Mouse (Mus musculus) gastrocnemius, postnatal 4 days (tissue): Measurements from ENCODE around the gene Prss46. TPM values are rescaled to one million over a fixed set of nuclear protein-coding genes. Genes with fewer than 3 reads are reported as not detected.

Source experiments
- DNase-seq, 2 experiments: peaks; one replicate each; pipeline ENCODE4 v3.0.0; 2021 to 2022; ENCODE audit warnings: low spot score in 2 of 2, mixed read lengths in 2 of 2
- total RNA-seq, 2 experiments: library from RNA; stranded (reverse); gene quantifications; 2 replicates each; pipeline ENCODE4 v1.2.3; 2021

Gene Prss46
- total RNA-seq, 2 experiments from 2014 or later, result not detected

DNA sequence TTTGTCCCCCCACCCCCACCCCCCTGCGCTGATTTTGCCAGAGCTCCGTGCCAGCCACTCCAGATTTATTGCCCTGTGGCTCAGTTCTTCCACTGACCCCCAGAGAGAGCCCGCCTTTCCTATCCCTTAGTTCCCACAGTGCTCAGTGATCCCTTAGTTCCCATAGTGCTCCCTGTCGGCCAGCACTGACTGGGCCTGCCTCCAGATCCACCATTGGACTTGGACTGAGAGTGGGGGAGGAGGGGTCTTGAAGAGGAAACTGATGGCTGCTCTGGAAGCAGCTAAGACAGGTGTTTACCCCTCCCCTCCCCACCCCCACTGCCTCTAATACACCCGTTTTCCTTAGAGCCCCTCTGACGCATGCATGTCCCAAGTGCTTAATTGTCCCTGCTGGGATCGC is 51.7 kb downstream of the Prss46 start:
- no peak for DNase-seq

DNA sequence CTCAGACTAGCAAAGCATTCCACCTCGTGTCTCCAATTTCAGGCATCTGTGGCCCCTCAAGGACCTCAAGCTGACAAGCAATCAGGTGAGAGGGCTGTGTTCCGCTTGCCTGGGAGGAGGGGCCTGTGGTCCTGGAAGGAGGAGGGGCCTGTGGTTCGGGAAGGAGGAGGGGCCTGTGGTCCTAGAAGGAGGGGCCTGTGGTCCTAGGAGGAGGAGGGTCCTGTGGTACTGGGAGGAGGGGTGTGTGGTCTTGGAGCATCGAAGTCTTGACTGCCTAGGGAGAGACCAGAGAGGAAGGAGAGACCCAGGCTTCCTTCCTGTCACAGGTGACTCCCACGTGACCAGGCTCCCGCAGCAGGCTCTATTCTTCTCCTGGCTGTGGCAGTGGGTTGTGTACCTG is 52.3 kb downstream of the Prss46 start:
- no peak for DNase-seq

DNA sequence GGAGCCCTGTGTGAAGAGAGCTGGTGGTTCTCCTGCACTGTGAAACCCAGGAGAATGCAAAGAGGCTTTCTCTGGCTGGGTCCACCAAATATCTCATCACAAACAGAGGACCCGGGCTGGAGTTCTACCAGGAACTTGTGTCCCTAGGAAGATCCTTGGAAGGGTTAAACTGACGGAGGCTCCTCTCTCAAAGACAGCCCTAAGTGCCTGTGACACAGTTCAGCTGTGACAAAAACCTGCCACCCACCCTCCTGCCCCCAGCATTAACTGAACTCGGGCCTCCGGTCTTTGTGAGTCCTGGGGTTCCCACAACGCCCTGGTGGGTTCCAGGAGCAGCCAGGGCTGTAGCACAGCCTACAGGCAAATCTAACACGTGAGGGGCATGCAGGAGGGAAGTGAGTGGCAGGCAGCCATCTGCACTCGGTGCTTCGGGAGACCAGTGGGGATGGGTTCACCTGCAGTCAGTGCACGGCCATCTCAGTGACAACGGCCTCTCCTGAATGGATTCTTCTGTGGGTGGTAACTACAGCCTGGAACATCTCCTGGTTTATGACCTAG is 55.2 kb downstream of the Prss46 start:
- DNase-seq, result no peak

DNA sequence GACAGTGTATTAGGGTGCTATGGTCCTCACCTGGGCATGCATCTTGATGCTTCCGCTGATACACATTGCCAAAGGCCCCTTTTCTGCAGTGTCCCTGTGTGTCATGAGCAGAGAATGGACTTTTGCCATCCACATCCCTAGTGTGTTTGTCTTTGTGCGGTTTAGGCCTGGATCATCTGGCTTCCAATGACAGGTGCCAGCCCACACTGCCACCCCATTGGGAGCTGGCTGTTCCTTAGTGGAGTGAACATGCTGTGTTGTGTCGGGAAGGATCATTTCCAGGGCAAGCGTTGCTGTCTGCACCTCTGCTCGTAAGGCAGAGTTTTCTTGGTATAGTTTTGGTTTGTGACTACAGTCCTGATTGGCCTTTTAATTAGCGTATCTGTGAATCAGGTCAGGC is 56.9 kb downstream of the Prss46 start:
- DNase-seq, result no peak

DNA sequence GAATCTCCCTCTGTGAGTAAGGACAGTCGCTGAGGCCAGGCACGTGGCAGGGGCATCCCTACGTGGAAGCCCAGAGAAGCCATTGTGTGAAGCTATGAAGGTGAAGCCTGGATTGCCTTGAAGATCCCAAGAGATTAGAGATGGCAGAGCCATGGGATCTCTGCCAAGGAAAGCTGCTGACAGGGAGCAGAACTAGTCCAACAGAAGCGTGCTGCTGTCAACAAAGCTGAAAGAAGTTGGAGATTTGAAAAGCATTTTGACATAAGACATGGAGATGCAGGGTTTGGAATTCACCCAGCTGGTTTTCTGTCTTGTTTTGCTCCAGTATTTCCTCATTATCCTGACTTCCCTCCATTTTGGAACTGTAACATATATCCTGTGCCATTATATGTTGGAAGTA is 58.0 kb downstream of the Prss46 start:
- DNase-seq, result no peak

Other genes starting within 250 kb of the Prss46 start
- gene Nradd, start 220.1 kb upstream of the Prss46 start, total RNA-seq, result 1 to 10 TPM; 4.0 to 4.3 TPM
- 1 to 10 TPM; 3.1 to 3.4 TPM for gene Nbeal2, start 190.3 kb upstream of the Prss46 start, total RNA-seq
- 10 to 100 TPM; 57.0 to 57.9 TPM for gene Ccdc12, start 188.0 kb upstream of the Prss46 start, total RNA-seq
- 100 to 1,000 TPM; 322 to 324 TPM for gene Myl3, start 102.6 kb upstream of the Prss46 start, total RNA-seq
- 10 to 100 TPM; 11.8 to 13.4 TPM for gene Pth1r, start 97.4 kb upstream of the Prss46 start, total RNA-seq
- gene Prss42, start 46.3 kb upstream of the Prss46 start, total RNA-seq, result not detected
- not detected for gene Prss44, start 30.5 kb upstream of the Prss46 start, total RNA-seq
- gene Prss43, start 17.8 kb upstream of the Prss46 start, total RNA-seq, result not detected
- not detected for gene Prss45, start 9.9 kb upstream of the Prss46 start, total RNA-seq
- not detected for gene Prss50, start 13.5 kb downstream of the Prss46 start, total RNA-seq
- 1 to 10 TPM; 5.8 to 6.6 TPM for gene Als2cl, start 35.4 kb downstream of the Prss46 start, total RNA-seq
- gene Tmie, start 35.6 kb downstream of the Prss46 start, total RNA-seq, result under 1 TPM; 0.47 to 0.60 TPM
- 1 to 10 TPM; 1.8 to 2.5 TPM for gene Fam240a, start 72.4 kb downstream of the Prss46 start, total RNA-seq
- gene Tdgf1, start 101.7 kb downstream of the Prss46 start, total RNA-seq, result not detected
- 10 to 100 TPM in 1 of 2 experiments, 1 to 10 TPM in 1; 8.8 to 13.3 TPM for gene Lrrc2, start 107.0 kb downstream of the Prss46 start, total RNA-seq
- 1 to 10 TPM in 1 of 2 experiments, under 1 TPM in 1; 0.93 to 1.1 TPM for gene Rtp3, start 146.1 kb downstream of the Prss46 start, total RNA-seq
- 1 to 10 TPM; 1.2 to 3.6 TPM for gene Ltf, start 174.8 kb downstream of the Prss46 start, total RNA-seq
- 1 to 10 TPM; 1.4 to 1.8 TPM for gene Ccrl2, start 213.0 kb downstream of the Prss46 start, total RNA-seq